Mouse (Mus musculus) brain, adult 2 months (tissue): ENCODE data around the gene Vgf.

Experiments used
- DNase-seq: peaks from one replicate; pipeline ENCODE4 v3.0.0; 2011; ENCODE audit warnings: low read depth, low spot score

Gene Vgf

DNA sequence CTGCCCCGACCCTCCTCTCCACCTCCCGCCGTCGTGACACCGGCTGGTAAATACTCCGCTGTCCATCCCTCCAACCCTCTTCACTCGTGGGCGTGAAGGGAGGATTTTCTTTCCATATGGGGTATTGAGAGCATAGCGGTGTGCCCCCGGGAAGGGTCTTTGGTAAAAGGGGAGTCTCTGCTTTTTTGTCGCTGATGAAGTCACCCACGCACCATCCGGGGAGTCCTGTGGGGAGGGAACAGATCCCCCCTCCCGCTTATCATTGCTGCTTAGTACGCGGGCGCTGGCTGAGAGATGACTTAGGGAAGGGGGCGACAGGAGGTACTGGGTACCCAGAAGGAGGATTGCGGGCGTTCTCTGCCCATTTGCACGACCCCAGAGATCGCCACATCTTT is 4.2 kb downstream of the Vgf start:
- DNase-seq, result peak; percentile 81

DNA sequence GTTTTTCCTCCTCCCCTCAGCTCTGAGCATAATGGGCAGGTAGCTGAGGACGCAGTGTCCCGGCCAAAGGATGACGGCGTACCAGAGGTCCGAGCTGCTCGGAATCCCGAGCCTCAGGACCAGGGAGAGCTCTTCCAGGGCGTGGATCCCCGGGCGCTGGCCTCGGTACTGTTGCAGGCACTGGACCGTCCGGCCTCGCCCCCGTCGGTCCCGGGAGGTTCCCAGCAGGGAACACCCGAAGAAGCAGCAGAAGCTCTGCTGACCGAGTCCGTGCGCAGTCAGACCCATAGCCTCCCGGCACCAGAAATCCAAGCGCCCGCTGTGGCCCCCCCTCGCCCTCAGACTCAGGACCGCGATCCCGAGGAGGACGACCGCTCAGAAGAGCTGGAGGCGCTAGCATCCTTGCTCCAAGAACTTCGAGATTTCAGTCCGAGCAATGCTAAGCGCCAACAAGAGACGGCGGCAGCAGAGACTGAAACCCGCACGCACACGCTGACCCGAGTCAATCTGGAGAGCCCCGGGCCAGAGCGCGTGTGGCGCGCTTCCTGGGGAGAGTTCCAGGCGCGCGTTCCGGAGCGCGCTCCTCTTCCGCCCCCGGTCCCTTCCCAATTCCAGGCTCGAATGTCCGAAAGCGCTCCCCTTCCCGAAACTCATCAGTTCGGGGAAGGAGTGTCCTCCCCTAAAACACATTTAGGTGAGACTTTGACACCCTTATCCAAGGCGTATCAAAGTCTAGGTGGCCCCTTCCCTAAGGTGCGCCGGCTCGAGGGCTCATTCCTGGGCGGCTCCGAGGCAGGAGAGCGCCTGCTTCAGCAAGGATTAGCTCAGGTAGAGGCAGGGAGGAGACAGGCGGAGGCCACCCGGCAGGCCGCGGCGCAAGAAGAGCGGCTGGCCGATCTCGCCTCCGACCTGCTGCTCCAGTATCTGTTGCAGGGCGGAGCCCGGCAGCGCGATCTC is 5.2 kb downstream of the Vgf start:
- peak; percentile 35 for DNase-seq

DNA sequence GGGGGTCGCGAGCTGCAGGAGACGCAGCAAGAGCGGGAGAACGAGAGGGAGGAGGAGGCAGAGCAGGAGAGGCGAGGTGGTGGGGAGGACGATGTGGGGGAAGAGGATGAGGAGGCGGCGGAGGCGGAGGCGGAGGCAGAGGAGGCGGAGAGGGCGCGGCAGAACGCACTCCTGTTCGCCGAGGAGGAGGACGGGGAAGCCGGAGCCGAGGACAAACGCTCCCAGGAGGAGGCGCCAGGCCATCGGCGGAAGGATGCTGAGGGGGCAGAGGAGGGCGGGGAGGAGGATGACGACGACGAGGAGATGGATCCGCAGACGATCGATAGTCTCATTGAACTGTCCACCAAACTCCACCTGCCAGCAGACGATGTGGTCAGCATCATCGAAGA is 5.8 kb downstream of the Vgf start:
- peak; percentile 75 for DNase-seq

DNA sequence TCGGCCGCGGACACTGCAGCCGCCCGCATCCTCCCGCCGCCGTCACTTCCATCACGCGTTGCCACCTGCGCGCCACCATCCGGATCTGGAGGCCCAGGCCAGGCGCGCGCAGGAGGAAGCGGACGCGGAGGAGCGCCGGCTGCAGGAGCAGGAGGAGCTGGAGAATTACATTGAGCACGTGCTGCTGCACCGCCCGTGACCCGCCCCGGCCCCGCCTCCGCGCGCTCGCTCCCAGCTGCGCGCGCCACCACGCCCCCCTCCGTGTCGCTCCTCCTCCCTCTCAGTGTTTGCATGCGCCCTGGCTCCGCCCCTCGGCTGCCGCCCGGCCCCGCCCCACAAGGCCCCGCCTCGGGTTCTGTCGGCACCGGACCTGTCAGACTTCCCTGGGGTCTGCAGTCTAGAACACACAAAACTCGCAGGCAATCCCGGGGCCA is 6.5 kb downstream of the Vgf start:
- peak; percentile 92 for DNase-seq

DNA sequence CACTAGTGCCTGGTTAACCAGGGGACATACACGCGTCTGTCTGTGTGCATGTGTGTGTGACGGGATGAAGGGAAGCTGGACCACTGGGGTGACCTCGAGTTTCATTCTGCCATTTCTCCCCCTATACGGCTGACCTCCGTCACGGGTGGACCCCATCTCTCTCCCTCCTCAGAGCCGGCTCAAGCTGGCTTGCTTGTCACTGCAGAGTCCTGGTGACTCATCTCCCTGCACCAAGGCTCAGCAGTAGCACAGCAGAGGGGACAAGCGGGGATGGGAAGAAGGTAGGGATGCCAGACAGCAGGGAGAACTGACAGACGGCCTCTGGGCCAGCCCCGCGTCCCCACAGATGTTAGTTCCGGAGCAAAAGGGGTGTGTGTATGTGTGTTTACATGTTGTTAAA is 10.0 kb downstream of the Vgf start:
- peak; percentile 84 for DNase-seq

DNA sequence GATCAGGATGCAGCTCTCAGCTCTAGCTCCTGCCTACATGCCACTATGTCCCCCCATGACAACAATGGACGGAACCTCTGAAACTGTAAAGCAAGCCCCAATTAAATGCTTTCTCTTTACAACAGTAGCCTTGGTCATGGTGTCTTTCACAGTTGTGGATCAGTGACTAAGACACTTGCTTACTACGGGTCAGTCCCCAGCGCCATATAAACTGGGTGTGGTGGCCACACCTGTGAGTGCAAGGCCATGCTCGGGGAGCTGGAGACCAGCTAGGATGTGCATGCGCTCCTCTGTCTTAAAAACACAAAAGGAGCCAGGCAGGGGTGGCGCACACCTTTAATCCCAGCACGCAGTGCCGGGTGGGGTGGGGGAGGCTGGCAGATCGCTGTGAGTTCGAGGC is 13.3 kb downstream of the Vgf start:
- DNase-seq, result no peak

DNA sequence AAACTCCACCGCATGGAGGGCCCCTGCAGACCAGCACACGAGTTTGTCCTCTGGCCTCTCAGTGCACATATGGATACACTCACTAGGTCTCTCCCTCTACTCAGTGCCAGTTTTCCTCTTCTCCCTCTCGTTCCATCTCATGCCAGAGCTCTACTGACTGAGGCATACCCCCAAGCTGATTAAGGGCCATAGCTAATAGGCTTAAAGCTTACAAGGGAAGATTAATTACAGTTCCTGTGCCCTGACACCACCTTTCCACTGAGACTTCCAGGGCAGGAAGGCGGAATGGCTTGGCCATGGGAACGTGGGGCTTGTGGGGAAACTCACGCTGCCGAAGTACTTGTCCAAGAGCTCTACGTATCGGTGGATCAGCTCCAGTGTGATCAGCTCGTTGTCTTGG is 15.2 kb downstream of the Vgf start:
- no peak for DNase-seq

DNA sequence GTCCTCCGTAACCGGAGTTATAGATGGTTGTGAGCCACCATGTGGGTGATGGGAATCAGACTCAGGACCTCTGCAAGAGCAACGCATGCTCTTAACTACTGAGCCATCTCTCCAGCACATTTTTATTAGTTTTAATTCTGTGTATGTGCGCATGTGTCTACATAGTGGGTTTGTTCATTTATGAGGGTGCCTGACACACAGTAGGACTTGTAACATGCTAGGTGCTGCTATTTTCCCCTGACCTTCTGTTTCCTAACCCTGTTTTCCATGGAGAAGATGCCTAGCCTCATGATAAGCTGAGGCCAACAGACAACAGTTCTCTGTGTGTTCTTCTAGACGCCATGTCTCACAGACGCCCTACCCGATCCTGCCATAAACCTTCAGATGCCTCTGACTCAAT is 17.8 kb downstream of the Vgf start:
- no peak for DNase-seq

DNA sequence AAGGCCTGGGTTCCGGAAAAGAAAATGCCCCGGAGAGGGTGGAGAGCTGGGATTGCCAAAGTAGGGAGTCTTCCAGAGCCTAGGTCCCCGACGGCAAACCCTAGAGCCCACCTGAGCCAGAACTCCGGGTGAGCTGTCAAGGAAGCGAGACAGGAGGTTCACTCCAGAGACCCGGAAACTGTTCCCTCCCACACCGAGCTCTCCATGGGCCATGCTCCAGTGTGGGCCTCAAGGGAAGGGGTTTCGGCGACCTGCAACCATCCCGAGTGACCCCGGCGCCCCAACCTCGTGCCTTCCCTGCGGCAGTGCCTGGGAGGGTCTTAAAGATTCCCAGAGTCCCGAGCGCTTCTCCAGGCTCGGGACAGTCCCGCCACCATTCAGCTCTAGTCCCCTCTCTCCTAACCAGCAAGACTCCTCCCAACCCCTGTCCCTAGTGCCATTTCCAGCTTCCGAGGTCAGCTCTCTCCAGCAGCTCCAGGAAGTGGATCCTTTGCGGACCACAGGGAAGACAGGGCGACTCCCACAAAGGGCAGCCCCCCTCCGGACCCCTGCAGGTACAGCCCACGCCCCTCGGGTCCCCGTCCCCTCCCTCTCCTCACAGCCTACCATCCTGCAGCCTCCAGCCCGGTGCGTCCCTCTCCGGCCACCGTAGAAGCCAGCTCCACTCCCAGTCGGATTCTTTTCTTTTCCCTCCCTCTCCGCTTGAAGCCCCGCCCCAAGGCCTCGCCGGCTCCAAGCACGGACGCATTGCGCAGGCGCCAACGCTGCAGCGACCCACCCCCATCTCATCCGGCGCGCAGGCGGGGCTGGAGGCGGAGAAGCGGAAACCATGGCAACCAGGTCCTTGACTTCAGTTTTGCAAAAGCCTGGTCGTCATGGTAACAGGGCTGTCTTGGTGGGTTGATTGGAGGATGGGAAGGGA is 19.5 kb downstream of the Vgf start, which contains the start of gene Ap1s1:
TSS of gene Ap1s1 (minus strand) at position 734 of the 922 bp plus-strand sequence.
- DNase-seq, result peak; percentile 99

DNA sequence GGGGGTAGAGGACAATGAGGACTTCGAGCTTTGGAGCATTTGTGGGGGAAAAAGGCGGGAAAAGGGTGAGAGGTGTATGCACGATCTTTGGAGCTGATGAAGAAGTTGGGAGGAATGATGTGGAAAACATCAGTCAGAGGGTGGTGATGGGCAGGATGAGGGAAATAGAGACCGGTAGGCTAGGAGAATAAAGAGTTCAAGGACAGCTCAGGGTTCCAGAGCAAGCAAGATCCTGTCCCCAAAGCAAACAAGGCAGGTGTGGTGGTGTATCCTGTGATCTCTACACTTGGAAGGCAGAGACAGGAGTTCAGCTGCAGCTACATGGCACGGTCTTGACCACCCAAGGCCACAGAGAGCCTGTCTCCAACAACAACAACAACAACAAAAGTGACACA is 20.1 kb downstream of the Vgf start:
- no peak for DNase-seq

DNA sequence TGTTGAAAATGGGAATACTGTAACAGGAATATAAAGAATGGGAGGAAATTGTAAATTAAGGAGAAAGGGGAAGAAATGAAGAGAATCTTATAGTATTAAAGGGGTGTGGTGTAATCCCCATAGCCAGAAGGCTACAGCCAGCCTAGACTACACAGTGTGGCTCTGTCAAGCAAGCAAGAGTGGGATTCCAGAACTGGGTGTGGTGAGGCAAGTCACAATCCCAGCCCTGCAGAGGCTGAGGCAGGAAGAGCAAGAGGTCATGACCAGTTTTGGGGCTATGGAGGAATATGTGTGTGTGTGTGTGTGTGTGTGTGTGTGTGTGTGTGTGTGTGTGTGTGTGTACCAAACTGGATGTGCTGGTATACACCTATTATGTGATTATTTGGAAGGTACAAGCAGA is 20.8 kb downstream of the Vgf start:
- DNase-seq, result no peak

DNA sequence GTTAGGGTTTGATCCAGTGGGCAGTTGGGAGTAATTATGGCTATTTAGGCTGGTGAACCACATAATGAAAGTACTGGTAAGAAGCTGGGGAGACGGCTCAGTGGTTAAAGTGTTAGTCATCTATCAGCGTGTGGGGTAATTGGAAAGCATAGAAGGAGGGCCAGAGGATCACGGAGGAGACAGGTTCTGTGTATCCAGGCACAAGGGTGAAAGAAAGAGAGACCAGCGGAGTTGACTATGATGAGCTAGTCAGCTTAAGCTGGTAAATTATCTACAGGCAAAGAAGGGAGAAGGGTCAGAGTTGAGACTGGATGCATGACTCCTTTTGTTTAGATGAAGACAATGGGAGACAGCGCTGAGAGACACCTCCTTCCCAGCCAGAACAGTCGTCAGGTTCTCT is 24.9 kb downstream of the Vgf start:
- DNase-seq, result no peak

DNA sequence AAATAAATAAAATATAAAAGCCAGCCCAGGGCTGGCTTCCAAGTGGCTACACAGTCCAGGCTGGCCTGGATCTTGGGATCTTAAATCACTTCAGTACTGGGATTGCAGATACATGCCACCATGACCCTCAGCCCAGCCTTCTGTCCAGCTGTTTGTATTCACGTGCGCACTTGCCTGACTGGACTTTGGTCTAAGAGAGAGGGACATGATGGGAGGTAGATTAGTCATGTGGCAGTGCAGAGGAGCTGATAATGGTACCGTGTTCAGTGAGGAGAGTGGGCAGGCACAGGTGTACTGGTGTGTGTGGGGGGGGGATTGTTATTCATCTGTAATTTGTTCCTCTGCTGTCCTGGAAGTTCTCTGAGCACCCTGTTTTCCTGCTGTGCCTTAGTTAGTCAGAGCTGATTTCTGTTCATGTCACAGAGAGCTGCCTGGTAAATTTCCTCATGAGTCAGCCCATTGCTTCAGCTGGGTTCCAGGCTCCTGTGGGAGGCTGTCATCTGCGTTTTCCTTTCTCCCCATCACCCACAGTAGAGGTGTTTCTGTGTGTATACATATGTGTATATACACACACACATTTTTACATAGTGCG is 25.8 kb downstream of the Vgf start:
- DNase-seq, result peak; percentile 93

DNA sequence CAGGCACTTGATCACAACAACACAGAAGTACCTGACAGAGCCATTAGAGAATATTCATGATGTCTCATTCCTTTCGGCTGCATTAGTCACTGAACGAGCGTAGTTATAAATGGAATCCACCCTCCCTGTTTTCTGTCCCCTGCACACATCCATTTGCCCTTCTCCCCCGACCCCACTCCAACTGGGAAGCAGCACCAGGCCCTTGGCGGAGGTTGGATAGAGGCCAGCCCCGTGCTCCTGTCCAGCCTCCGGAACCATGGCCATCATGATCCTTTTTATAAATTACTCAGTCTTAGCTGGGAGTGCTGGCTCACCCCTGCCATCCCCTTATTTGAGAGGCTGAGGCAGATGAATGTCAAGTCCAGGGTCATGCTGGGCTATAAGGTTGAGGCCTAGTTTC is 28.1 kb downstream of the Vgf start:
- peak; percentile 55 for DNase-seq

DNA sequence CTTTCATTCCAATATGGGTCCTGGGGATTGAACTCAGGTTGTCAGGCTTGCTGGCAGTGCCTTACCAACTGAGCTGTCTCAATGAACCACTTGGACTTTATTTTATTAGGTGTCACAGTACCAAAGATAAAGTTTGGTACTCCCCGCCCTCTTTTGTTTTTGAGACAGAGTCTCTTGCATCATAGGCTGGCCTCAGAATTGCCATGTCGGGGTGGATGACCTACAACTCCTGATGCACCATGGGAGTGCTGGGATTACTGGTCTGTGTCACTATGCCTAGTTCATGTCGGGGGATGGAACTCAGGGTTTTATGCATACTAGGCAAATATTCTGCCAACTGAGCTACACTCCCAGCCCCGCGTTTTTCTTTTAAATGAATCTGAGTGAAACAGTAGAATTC is 28.7 kb downstream of the Vgf start:
- no peak for DNase-seq

DNA sequence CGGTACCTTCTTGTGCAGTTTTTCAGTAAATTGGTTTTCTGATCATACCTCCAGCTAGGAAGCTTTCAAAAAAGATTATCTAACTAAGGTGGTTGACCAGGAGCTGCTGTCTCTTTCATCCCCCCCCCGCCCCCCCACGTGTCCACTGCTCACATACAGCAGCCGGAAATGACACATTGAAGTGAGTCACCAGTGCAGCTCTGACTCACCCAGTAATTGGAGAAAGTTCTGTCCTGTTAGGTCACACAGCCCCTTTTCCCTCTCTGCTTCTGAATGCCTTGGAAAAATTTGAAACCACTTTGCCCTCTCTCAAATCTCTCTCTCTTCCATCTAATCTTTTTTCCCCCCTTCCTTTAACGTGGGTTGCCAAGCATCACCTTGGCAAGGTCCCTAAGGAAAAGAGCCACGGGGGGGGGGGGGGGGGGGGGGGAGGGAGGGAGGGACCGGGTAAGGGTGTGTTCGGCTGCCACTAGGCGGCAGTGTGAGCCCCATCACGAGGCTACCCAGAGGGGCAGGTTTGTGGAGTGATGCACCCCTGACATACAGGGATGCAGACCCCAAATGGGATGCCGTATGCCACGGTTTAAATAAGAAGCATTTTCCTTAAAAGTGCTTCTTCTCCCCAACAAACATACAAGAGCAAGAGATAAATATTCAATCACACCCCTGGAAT is 35.8 kb downstream of the Vgf start:
- peak; percentile 91 for DNase-seq

DNA sequence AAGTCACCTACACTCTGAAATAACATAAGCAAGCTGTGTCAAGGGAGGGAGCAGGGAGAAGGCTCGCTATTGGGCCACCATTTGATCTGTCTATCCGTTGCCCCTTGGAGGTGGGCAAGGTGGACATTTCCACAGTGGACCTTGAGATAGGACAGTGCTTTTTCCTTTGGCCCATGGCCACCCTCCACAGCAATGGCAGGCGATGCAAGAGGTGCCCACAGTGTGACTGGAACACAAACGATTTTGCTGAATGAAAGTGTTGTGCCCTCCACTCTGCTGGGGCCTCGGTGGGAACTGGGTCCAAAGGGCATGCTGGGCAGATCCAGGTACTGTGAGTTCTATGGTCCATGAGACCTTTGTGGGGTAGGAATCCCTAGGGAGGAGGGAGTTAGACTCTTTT is 36.4 kb downstream of the Vgf start:
- no peak for DNase-seq

DNA sequence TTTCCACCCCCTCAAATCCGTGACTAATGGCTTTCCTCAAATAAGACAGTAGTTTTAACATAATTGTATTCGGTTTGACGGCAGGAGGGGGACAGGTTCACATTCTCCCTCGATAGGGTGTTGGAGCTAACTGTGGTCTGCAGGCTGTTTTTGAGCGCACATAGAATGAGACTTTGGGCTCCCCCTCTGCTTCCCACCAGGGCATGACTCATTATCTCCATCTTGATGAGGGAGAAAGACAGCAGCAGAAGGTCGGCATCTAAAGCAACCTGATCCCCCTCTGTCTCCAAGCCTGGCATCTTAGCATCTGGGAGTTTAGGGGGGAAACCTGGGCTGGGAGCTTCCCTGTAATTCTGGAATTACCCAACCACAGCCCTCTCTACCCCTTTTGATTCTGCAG is 39.3 kb downstream of the Vgf start:
- peak; percentile 53 for DNase-seq

DNA sequence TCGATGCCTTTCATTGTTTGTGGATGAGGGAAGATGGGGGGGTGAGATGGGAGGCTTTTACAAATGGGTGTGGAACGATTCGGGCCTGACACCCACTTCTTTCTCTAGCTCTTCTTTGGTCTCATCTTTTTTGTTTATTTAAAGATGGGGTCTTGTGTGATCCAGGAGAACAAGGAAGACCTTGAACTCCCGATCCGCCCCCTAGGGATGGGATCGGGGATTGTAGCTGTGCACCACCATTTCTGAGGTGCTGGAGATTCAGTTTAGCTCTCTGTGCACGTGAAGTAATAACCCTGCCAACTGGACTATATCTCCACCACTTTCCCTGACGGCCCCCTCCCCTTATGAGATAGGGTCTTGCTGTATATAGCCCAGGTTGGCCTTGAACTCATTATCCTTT is 39.7 kb downstream of the Vgf start:
- no peak for DNase-seq

DNA sequence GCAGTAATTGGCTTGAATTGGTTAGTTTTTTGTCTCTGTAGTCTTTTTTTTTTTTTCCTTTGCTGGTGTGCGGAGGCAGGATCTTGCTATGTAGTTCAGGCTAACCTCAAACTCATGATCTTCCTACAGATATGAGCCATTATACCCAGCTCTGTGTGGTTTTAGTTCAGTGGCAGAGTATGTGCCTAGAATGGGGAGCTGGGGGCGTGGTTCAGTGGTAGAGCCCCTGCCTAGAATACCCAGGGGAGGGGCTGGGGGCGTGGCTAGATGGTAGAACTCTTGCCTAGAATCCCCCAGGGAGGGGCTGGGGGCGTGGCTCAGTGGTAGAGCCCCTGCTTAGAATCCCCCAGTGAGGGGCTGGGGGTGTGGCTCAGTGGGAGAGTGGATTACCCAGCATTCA is 42.5 kb downstream of the Vgf start:
- DNase-seq, result no peak

DNA sequence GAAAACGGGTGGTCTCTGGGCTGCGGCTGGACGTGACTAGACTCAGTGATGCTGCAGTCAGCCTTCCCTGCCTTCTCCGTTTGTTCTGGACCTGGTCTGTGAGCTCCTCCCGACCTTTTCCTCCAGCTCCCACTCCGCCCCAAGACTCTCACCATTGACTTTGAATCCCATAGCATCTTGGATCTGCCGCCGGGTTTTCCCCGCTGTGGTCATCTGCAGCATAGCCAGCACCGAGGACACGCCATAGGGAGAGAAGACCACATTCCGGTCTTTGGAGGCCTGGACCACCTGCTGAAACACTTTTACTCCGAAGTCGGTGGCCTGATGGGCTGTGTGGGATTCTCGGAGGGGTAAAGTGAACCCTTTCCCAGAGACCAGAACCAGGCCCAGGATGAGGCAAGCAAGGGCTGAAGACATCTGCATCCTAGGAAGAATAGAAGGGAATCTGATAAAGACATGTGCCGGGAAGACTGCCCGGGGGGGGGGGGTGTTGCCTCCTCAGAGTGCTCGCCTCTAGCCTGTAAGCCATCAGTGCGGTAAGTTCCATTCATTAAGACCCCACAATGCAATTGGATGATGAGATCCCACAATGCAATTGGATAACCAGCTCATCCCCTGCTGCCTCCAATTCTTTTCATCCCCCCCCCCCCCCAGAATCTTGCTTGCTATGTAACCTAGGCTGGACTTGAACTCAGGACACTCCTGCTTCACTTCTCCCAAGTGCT is 44.9 kb downstream of the Vgf start:
- DNase-seq, result no peak
